Mouse (Mus musculus) embryonic facial prominence, embryonic 11.5 days (tissue): Measurements from ENCODE around the gene Tns1. TPM values are rescaled to one million over a fixed set of nuclear protein-coding genes. Genes with fewer than 3 reads are reported as not detected.

ENCODE experiments used
- ATAC-seq: fragments of 200-750 bp; cut with Nextera tagmentation; replicated peaks from 2 replicates; pipeline ENCODE4 v1.8.0; 2017; ENCODE audit warnings: low read depth; ENCODE audit not compliant: insufficient number of reproducible peaks, low FRiP score, low TSS enrichment
- DNase-seq: peaks from one replicate; pipeline ENCODE4 v3.0.0-alpha.2; 2015; ENCODE audit warnings: low spot score
- H3K27ac ChIP-seq: fragments of 300-500 bp; sonication (generic); replicated peaks from 2 replicates; pipeline ENCODE4 v1.5.1; 2014; ENCODE audit warnings: mild to moderate bottlenecking, low read depth, low read length, control low read depth
- H3K27me3 ChIP-seq: fragments of 300-500 bp; sonication (generic); 2 replicates; pipeline ENCODE4 v1.6.1; 2014; ENCODE audit warnings: mild to moderate bottlenecking, low read length, moderate library complexity, mixed read lengths; ENCODE audit not compliant: control insufficient read depth, insufficient read depth
- H3K36me3 ChIP-seq: fragments of 300-500 bp; sonication (generic); replicated peaks from 2 replicates; pipeline ENCODE4 v1.6.1; 2014; ENCODE audit warnings: low read depth, mild to moderate bottlenecking, low read length, moderate library complexity, mixed read lengths; ENCODE audit not compliant: control insufficient read depth, insufficient read depth
- H3K4me1 ChIP-seq: fragments of 300-500 bp; sonication (generic); 2 replicates; pipeline ENCODE4 v1.6.1; 2014; ENCODE audit warnings: low read length, mixed read lengths; ENCODE audit not compliant: control insufficient read depth, insufficient read depth
- H3K4me2 ChIP-seq: fragments of 300-500 bp; sonication (generic); 2 replicates; pipeline ENCODE4 v1.6.1; 2014; ENCODE audit warnings: low read depth, mild to moderate bottlenecking, control low read depth, low read length, moderate library complexity
- H3K4me3 ChIP-seq: fragments of 300-500 bp; sonication (generic); 2 replicates; pipeline ENCODE4 v1.5.1; 2014; ENCODE audit warnings: low read depth, low read length, control low read depth
- H3K9ac ChIP-seq: fragments of 300-500 bp; sonication (generic); replicated peaks from 2 replicates; pipeline ENCODE4 v1.6.1; 2014; ENCODE audit warnings: mild to moderate bottlenecking, control low read depth, low read length
- H3K9me3 ChIP-seq: fragments of 300-500 bp; sonication (generic); replicated peaks from 2 replicates; pipeline ENCODE4 v1.6.1; 2016; ENCODE audit warnings: mild to moderate bottlenecking, low read length, inconsistent platforms, mixed read lengths; ENCODE audit not compliant: control insufficient read depth
- WGBS: fragments of 180-500 bp; shearing (Covaris S2); extraction: QIAGEN DNeasy Blood & Tissue Kit; methylation state at CpG from one replicate; pipeline ENCODE4 v1.1.7; 2014; 5-methylcytosine and 5-hydroxymethylcytosine counted together
- polyA plus RNA-seq: library from polyadenylated mRNA; unstranded; fragments of >200 nt; fragmentation: Nextera tagmentation; extraction: Ambion mirVana; gene quantifications from 2 replicates; pipeline ENCODE4 v1.2.1, GENCODE M21; 2014

Gene Tns1
- polyA plus RNA-seq, 1 experiment from 2014 or later: 21.6 TPM

- 0 out of 2 replicates have a peak overlapping the region, but pooled peaks have one; percentile 49 for H3K27ac ChIP-seq
- H3K9me3 ChIP-seq: no peaks in the 10 kb centered on the region
- peaks cover 12% of the 10 kb centered on the region for H3K4me1 ChIP-seq
- no peaks in the 10 kb centered on the region for H3K36me3 ChIP-seq
- H3K27me3 ChIP-seq: no peaks in the 10 kb centered on the region
- H3K9ac ChIP-seq: no peak overlapping the region
- WGBS: 64% methylated on average over 5 of the region's 5 CpGs
- H3K4me2 ChIP-seq: no peak overlapping the region
- DNase-seq (no peak), ATAC-seq (no peak)
- no peak overlapping the region for H3K4me3 ChIP-seq
Measured at GRCm38 (mm10) chr1:73999533-73999932, 124.7 kb downstream of the Tns1 start.

GRCm38 (mm10) chr1:73998925-73999375 is 125.3 kb downstream of the Tns1 start:
- H3K4me3 ChIP-seq: no peak overlapping the region
- no peaks in the 10 kb centered on the region for H3K36me3 ChIP-seq
- H3K27ac ChIP-seq: no peak overlapping the region
- ATAC-seq (no peak), DNase-seq (no peak)
- H3K9ac ChIP-seq: no peak overlapping the region; the same call in 1 of the 2 replicates
- no peaks in the 10 kb centered on the region for H3K27me3 ChIP-seq
- peaks cover 12% of the 10 kb centered on the region for H3K4me1 ChIP-seq
- WGBS: 59% methylated on average over 5 of the region's 5 CpGs
- H3K4me2 ChIP-seq: no peak overlapping the region
- H3K9me3 ChIP-seq: no peaks in the 10 kb centered on the region

GRCm38 (mm10) chr1:73998131-73998865 is 126.0 kb downstream of the Tns1 start:
- peaks cover 12% of the 10 kb centered on the region for H3K4me1 ChIP-seq
- no peak for DNase-seq
- peak overlapping the region; percentile 13; the same call in 1 of the 2 replicates for H3K9ac ChIP-seq
- H3K4me3 ChIP-seq: no peak overlapping the region
- no peak overlapping the region for H3K27ac ChIP-seq
- H3K27me3 ChIP-seq: no peaks in the 10 kb centered on the region
- WGBS: 68% methylated on average over 9 of the region's 9 CpGs
- H3K9me3 ChIP-seq: no peaks in the 10 kb centered on the region
- H3K36me3 ChIP-seq: no peaks in the 10 kb centered on the region
- no peak overlapping the region for H3K4me2 ChIP-seq
- ATAC-seq: no peak

- no peak for ATAC-seq
- no peak overlapping the region for H3K4me3 ChIP-seq
- no peak overlapping the region for H3K27ac ChIP-seq
- 87% methylated on average over 6 of the region's 6 CpGs for WGBS
- H3K27me3 ChIP-seq: no peaks in the 10 kb centered on the region
- DNase-seq: no peak
- no peaks in the 10 kb centered on the region for H3K36me3 ChIP-seq
- H3K9me3 ChIP-seq: no peaks in the 10 kb centered on the region
- no peak overlapping the region for H3K4me2 ChIP-seq
- H3K9ac ChIP-seq: no peak overlapping the region
- H3K4me1 ChIP-seq: peaks cover 12% of the 10 kb centered on the region
Measured at GRCm38 (mm10) chr1:73997341-73997740, 126.9 kb downstream of the Tns1 start.

GRCm38 (mm10) chr1:73996650-73997049 is 127.6 kb downstream of the Tns1 start:
- Histone ChIP-seq H3K4me2 (no peak overlapping the region), H3K9ac (no peak overlapping the region), H3K4me3 (no peak overlapping the region), H3K27ac (no peak overlapping the region), H3K36me3 (no peaks in the 10 kb centered on the region), H3K4me1 (peaks cover 12% of the 10 kb centered on the region), H3K27me3 (no peaks in the 10 kb centered on the region), H3K9me3 (no peaks in the 10 kb centered on the region)
- ATAC-seq: no peak
- DNase-seq: no peak
- WGBS: 82% methylated on average over 3 of the region's 3 CpGs

DNA sequence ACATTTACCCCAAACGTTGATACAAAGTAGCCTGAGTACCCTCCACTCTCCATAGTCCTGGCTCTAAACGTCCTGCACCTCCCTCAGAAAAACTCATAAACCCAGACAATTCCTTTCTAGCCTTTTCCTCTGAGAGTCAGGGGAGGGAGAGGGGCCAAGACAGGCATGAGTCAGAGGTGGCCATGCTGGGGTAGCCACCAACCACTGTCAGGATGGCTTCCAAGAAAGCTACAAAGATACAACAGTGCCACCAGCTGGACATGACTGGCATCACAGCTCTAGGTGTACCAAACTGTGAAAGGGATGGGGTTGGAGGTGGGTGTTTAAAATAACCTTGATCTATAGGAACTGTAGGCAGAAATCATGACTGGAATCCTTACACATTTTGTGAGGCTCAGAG is 128.0 kb downstream of the Tns1 start:
- no peaks in the 10 kb centered on the region for H3K9me3 ChIP-seq
- no peaks in the 10 kb centered on the region for H3K36me3 ChIP-seq
- WGBS: 54% methylated on average over 2 of the region's 2 CpGs
- peaks cover 10% of the 10 kb centered on the region for H3K4me1 ChIP-seq
- H3K4me3 ChIP-seq: no peak overlapping the region
- no peak for ATAC-seq
- H3K27ac ChIP-seq: no peak overlapping the region
- H3K27me3 ChIP-seq: no peaks in the 10 kb centered on the region
- DNase-seq: peak; percentile 76
- no peak overlapping the region for H3K9ac ChIP-seq
- H3K4me2 ChIP-seq: no peak overlapping the region

- DNase-seq (no peak), ATAC-seq (no peak)
- Histone ChIP-seq H3K36me3 (no peaks in the 10 kb centered on the region), H3K9ac (no peak overlapping the region), H3K9me3 (no peaks in the 10 kb centered on the region), H3K4me2 (no peak overlapping the region), H3K27me3 (no peaks in the 10 kb centered on the region), H3K4me1 (peaks cover 8% of the 10 kb centered on the region), H3K27ac (no peak overlapping the region), H3K4me3 (no peak overlapping the region)
- WGBS: 87% methylated on average over 13 of the region's 13 CpGs
Measured at GRCm38 (mm10) chr1:73995063-73995810, 129.0 kb downstream of the Tns1 start.

- H3K9ac ChIP-seq: no peak overlapping the region
- H3K4me3 ChIP-seq: no peak overlapping the region
- no peak overlapping the region for H3K4me2 ChIP-seq
- H3K4me1 ChIP-seq: no peaks in the 10 kb centered on the region
- H3K27me3 ChIP-seq: no peaks in the 10 kb centered on the region
- H3K27ac ChIP-seq: no peak overlapping the region
- WGBS: 81% methylated on average over 7 of the region's 7 CpGs
- H3K9me3 ChIP-seq: no peaks in the 10 kb centered on the region
- DNase-seq (no peak), ATAC-seq (no peak)
- no peaks in the 10 kb centered on the region; the same call in 1 of the 2 replicates for H3K36me3 ChIP-seq
Measured at GRCm38 (mm10) chr1:73993901-73994426, 130.3 kb downstream of the Tns1 start.
